Mouse (Mus musculus): Measurements from ENCODE around the gene Dusp16. TPM values are rescaled to one million over a fixed set of nuclear protein-coding genes. Genes with fewer than 3 reads are reported as not detected.
A peak's percentile ranks its signal among the peaks of the same experiment; 100 is the strongest.

The Dusp16 gene
- total RNA-seq, 1 experiment from 2014 or later: 312 TPM

DNA sequence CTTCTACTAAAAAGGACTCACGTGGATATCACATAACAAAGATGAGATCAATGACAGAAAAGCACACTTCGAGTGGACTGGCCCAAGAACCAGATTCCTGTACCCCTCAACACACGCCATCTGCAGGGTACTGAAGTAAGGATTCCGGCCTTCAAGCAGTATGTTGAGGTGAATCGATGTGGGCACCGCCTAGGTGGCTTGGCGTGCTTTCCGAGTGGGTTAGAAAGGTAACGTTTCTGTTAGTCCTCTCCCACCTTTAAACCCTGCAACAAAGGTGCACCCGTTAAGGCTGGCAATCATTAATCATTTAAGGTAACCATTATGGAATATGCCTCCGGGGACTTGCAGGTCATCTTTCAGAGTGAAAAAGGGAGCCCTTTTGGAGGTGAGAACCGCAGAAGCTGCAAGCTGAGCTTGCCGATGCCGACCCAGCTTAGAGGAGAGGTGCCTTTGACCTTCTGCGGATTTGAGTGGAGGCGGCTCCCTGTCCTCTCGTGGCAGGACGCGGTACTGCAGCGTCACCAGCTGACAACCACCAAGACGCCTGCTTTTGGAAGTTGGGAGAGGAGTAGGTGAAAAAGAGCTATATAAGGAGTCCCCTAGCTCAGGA, 1.6 kb upstream of the Dusp16 start:
- ATAC-seq (replicated peaks; ENCODE audit: insufficient number of reproducible peaks, low FRiP score, low TSS enrichment, poor library complexity, severe bottlenecking): peak; percentile 60

DNA sequence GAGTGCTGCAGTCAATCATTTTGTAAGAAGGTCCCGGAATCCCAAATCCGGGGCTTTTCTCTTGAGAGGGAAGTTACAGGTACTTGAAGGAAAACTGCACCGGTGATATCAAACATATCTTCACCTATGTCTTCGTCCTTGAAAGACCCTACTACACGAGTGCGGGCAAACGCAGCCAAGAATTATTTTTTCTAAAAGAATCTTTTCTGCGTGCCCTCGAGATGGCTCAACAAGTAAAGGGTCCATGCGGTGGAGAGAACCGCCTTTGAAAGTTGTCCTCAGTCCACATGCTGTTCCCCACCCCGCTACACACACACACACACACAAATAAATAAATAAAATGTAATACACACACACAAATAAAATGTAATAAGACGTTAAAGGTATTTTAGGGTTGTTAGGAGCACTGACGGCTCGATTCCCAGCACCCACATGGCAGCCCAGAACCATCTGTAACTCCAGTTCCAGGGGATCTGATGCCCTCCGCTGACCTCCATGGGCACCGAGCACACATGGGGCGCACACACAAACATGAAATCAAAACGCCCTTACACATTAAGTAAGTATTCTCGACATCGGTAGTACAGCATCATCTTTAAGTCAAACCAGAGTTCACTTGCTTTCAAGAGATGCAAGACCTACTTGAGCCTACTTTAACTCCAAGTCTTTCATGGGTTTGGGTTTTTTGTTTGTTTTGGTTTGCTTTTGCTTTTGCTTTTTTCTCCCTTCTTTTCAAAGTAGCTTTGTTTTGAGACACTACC, 801 bp upstream of the Dusp16 start:
- ATAC-seq (replicated peaks; ENCODE audit: insufficient number of reproducible peaks, low FRiP score, low TSS enrichment, poor library complexity, severe bottlenecking): no peak

DNA sequence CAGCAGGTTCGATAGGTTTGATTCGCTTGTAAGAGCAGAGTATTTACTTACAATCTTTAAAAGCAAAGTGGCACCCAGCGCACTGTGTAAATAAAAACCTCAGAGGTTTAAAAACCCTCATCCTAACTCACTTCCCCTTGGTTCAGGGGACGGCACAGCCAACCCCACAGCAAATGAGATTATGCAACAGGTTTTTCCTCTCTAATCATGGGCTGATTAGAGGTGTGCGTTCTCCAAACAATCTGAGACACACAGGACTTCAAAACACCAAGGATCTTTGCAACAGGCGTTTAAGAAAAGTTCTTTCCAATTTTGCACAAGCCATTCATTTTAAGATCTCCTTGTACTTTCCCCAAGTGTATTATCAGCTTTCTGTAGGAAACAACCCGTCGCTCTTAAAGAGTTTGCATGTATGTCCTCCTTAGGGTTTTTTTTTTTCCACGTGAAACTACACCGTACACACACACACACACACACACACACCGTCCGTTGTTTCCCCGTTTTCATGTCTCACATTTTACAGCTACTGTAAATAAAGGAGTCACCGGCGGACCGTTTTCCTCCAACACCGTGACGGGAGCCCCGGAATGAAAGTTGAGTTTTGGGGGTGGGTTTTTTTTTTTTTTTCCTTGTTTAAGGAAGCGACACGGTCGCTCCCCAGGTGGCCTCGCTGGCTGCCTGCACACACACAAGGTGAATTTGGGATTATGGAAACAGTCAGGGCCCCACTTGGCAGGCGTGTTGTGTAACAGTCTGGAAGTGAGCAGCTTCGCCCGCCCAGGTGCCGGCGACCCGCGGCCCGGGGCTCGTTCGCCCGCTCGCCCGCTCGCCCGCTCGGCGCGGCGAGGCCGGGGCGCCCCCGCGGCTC, 940 bp downstream of the Dusp16 start:
- peak; percentile 44; the same call in 1 of the 2 replicates for ATAC-seq (replicated peaks; ENCODE audit: insufficient number of reproducible peaks, low FRiP score, low TSS enrichment, poor library complexity, severe bottlenecking)

DNA sequence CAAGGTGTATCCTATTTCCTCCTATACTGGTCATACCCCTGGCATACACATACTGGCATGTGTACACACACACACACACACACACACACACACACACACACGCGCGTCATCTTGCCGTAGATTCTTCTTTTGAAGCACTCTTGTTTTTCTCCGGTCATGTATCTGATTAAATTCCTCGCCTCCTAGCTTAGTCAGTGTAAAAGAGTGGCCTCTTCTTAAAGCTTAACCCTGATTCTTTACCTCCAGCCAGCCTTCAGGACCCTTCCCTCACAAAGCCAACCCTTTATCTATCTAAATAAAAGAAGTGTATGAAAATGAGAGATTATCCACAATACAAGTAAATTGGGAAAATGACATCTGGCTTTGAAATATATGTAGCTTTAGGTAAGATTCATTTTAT, 3.3 kb downstream of the Dusp16 start:
- ATAC-seq (replicated peaks; ENCODE audit: insufficient number of reproducible peaks, low FRiP score, low TSS enrichment, poor library complexity, severe bottlenecking): no peak

DNA sequence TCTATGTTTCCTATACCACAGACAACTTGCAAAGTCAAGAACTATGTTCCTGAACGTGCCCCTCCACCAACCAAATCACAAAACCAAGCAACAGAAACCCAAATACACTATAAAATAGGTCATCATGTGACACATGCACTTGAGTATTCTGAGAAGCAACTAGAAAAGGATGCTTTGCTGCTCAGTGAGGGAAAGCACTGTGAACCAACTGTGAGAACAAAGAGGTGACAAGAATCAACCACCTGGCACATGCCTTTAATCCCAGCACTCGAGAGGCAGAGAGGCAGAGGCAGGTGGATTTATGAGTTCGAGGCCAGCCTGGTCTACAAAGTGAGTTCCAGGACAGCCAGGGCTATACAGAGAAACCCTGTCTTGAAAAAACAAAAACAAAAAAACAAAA, 6.0 kb downstream of the Dusp16 start:
- no peak for ATAC-seq (replicated peaks; ENCODE audit: insufficient number of reproducible peaks, low FRiP score, low TSS enrichment, poor library complexity, severe bottlenecking)

DNA sequence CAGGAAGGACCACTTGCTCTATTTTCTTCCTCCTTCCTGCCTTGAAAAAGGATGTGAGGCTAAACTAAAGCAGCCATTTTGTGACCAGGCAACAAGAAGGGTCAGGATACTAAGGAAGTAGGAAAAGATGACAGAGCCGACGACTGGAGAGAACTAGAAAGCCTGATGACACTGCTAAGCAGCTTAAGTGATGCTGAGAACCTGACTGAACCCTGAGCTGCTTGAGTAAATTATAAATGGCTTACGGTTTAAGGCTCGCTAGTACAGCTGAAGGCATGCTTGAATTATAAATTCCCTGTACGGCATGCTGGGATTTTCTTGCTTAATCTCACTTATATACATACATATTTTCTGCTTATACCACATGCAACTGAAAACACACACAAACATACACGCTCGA, 9.5 kb downstream of the Dusp16 start:
- 0 out of 2 replicates have a peak, but pooled peaks have one; percentile 20 for ATAC-seq (replicated peaks; ENCODE audit: insufficient number of reproducible peaks, low FRiP score, low TSS enrichment, poor library complexity, severe bottlenecking)

DNA sequence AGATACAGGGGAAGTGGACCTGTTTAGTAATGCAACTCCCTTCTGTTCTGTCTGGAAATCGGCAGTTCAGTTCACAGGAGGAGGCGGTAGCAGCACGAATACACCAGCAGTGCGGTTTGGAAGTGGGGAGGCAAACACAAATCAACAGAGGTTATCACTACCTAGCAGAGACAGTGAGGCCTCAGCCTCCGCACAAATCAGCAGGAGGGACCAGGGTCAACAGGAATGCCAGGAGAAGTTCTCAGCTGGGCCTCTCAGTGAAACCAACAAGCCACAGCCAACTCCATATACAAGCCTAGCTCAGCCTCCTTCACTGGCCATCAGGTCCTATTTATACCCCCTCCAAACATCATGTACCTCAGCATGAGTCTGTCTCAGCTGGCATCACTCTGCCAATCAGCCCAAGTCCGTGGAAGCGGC, 10.9 kb downstream of the Dusp16 start:
- ATAC-seq (replicated peaks; ENCODE audit: insufficient number of reproducible peaks, low FRiP score, low TSS enrichment, poor library complexity, severe bottlenecking): no peak

DNA sequence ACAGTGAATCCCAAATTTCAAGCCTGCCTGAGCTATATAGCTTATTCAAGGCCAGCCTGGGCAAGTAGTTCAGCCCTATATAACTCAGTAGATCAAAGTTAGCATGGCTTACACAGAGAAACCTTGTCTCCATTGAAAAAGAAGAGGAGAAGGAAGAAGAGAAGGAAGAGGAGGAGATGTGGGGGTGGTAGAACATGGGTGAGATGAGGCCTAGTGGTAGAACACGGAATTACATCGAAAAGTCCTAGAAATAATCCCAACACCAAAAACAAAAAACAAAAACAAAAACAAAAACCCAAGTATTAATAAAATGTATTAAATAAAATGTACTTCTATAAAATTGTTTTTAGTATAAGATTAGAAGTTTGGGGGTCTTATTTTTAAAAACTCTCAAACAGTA, 12.4 kb downstream of the Dusp16 start:
- no peak for ATAC-seq (replicated peaks; ENCODE audit: insufficient number of reproducible peaks, low FRiP score, low TSS enrichment, poor library complexity, severe bottlenecking)

DNA sequence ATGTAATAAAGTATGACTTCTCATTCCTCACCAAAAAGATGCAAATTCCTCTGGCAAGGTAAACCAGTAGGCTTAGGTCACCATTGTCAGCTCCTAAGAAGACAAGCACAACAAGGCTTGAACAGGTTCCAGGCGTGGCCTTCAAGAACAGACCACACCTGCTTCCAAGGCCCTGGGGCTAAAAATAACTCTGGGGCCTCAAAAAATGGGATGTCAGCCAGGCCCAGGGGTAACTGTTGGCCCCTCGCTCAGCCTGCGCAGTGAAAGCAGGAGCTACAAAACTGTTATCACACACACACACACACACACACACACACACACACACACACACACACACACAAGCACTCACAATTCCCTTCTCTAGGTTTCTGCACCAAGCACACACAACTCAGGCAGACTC, 18.5 kb downstream of the Dusp16 start:
- ATAC-seq (replicated peaks; ENCODE audit: insufficient number of reproducible peaks, low FRiP score, low TSS enrichment, poor library complexity, severe bottlenecking): no peak

DNA sequence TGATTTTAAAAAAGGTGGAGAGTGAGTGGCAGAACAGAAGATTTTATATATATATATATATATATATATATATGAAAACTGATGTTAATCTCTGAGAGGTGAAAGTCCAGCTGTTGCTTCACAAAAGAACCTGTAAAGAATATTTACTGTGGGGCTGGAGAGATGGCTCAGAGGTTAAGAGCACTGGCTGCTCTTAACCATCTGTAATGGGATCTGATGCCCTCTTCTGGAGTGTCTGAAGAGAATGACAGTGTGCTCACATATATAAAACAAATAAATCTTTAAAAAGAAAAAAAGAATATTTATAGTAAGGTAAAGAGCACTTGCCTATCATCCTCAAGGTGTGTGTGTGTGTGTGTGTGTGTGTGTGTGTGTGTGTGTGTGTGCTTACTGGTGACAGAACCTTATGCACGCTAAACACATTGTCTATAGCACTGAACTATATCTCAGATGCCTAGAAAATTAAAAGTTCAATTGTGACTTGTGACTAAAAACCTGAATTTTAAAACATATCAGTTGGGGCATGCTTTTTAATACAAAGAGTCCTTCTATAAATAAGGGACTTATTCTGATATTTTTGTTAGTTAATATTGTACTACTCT, 19.0 kb downstream of the Dusp16 start:
- no peak for ATAC-seq (replicated peaks; ENCODE audit: insufficient number of reproducible peaks, low FRiP score, low TSS enrichment, poor library complexity, severe bottlenecking)

DNA sequence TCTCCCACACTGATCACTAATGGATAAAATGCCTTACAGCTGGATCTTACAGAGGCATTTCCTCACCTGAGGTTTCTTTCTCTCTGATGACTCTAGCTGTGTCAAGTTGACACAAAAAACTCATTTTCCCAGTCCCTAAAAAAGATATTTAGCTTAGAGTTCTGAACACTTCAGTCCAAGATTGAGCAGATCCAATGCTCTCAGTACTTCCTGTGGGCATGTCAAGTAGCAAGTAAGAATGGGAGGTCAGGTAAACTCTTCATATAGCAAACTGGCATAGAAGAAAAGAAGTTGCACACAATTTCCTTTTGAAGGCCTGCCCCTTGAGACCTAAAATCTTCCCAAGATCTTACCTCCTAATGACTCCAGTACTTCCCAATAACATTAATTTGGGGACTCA, 22.1 kb downstream of the Dusp16 start:
- no peak for ATAC-seq (replicated peaks; ENCODE audit: insufficient number of reproducible peaks, low FRiP score, low TSS enrichment, poor library complexity, severe bottlenecking)

DNA sequence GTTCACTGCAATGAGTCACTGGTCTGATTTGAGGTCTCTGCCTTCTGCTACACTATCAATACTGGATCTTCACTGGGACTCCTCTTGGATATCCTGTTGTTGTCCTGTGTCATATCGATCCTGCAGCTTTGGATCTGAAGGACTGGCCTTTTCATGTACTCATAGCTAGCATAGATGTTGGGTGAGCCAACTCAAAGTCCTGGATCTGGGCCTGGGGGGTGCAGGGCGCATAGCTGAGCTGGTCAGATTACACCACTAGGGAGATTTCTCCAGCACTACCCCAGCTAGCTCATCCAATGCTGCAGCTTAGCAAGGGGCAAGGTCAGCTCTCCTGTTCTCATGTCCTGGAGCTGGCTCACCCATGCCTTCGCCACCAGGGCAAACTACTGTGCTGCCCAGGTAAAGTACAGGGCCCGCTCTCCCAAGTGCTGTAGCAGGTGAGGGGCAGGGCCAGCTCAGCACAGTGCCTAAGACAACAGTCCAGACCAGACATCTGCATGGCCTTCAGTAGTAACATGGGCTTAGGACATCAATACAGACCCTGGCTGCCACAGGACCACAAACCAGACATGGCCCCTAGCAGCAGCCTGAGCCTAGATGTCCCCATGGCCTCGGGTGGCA, 27.9 kb downstream of the Dusp16 start:
- ATAC-seq (replicated peaks; ENCODE audit: insufficient number of reproducible peaks, low FRiP score, low TSS enrichment, poor library complexity, severe bottlenecking): peak; percentile 19

DNA sequence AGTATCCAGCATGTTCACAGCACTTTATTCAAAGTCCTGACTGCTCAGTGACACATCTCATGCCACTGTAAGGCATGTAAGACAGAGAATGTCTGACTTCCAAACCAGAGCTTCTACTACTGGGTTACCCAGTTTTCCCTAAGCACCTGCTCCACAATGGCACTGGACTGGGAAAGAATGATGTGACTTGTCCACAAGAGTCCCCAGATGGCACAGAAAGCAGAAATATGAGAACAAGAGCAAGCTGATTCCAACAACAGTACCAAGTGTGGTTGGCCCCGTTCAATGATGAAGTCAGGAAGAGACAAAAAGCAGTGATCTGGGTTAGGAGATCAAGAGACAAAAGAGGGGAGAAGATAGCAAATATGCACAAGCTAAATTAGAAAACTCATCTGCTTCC, 29.0 kb downstream of the Dusp16 start:
- no peak for ATAC-seq (replicated peaks; ENCODE audit: insufficient number of reproducible peaks, low FRiP score, low TSS enrichment, poor library complexity, severe bottlenecking)

DNA sequence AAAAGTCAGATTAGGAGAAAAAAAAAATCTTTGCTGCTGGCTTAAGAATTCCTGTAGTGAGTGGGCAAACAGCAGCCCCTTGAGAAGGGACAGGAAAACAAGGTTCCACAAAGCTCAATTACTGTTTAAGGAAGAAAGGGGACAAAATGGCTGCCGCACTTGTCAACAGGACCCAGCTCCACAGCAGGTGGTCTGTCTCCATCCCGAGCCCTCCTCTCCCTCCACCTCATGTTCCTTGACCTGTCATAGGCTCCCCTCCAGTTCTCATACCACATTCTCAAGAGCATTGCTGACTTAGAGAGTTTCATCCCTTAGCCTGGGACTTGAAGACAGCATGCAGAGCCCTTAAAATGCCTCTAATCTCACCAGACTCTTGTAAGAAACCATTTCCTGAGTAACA, 30.6 kb downstream of the Dusp16 start:
- ATAC-seq (replicated peaks; ENCODE audit: insufficient number of reproducible peaks, low FRiP score, low TSS enrichment, poor library complexity, severe bottlenecking): no peak

DNA sequence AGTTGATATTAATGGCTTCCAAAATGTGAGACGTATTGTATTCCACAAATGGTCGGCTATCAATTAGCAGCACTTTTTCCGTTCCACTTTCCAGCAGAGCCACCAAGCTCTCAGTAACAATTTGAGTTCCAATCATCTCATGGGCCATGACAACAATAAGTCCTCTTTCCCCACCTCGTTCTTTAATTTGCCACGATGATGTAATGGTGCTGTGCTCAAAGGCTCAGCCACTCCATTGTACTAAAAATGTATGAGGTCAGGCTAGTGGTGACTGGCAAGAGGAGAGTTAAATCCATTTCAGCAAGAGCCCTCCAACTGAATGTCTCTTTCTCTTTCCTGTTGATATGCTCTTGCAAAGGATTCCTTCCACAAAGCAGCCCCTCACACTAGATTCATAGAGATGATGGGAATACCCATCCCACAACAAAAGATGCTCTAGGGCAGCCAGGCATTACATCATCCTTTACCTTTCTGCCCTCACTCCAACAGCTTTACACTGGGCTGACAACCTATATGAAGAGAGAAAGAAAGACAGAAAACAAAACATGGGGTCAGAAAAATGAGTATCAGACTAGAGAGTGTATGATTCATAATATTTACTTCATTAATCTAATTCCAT, 31.4 kb downstream of the Dusp16 start:
- no peak for ATAC-seq (replicated peaks; ENCODE audit: insufficient number of reproducible peaks, low FRiP score, low TSS enrichment, poor library complexity, severe bottlenecking)

DNA sequence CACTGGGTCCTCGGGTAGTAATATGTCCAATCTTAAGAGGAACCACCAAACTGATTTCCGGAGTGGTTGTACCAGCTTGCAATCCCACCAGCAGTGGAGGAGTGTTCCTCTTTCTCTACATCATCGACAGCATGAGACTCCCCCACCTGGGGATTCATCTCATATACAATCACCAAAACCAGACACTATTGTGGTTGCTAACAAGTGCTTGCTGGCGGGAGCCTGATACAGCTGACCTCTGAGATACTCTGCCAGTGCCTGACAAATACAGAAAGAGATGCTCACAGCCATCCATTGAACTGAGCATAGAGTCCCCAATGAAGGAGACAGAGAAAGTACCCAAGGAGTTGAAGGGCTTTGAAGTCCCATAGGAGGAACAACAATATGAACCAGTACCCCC, 36.4 kb downstream of the Dusp16 start:
- ATAC-seq (replicated peaks; ENCODE audit: insufficient number of reproducible peaks, low FRiP score, low TSS enrichment, poor library complexity, severe bottlenecking): no peak

DNA sequence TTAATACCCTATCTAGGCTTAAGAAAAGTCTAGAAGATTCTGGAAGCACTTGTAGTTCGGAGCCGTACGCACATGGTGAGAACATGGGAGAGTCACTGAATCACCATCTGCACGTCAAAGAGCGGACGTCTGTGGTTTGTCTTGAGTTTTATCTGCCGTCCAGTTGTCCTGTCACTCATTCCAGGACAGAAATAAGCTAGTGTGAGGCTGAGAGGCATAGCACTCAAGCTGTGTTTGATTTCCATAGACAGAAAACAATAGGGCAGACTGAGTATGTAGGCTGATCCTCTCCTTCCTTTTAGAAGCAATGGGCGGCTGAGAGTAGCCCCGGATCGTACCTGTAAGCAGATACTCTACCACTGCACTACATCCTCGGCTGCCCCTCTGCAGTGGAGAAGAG, 38.6 kb downstream of the Dusp16 start:
- ATAC-seq (replicated peaks; ENCODE audit: insufficient number of reproducible peaks, low FRiP score, low TSS enrichment, poor library complexity, severe bottlenecking): 0 out of 2 replicates have a peak, but pooled peaks have one; percentile 16

DNA sequence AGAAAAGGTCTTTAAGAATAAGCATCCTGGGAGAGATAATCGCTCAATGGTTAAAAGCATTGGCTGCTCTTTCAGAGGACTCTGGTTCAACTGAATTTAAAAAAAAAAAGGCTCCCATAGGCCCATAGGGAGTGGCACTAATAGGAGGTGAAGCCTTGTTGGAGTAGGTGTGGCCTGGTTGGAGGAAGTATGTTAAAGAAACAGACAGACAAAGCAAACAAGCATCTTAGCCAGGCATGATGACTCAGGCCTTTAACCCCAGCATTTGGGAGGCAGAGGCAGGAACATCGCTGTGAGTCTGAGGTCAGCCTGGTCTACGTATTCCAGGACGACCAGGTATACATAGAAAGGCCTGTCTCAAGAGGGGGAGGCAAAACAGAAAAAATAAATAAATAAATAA, 39.0 kb downstream of the Dusp16 start:
- ATAC-seq (replicated peaks; ENCODE audit: insufficient number of reproducible peaks, low FRiP score, low TSS enrichment, poor library complexity, severe bottlenecking): peak; percentile 57
